11 mouse cellular contexts compared by ENCODE assay signal in the genomic region with DNA sequence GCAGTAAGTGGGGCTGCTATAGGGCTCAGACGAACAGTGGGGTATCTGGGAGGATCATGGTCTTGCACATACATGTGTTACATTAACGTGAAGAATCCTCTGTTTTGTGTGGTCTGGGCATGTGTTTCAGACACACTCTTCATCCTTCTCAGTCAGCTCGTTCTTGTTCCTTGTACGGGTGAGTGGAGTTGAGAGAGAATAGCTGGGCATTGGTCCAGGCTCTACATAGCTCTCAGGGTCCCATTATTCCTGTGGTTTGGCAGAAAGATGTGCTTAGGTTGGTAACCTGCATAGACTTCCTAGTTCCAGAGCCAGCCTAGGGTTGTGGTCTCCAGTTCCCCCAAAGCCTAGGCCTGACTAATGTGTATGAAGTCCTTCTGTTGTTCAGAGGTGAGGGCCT. TPM values are rescaled to one million over a fixed set of nuclear protein-coding genes. Genes with fewer than 3 reads are reported as not detected.
DNase-seq lines count a peak whose midpoint lies in the region; ATAC-seq and TF ChIP-seq lines count a peak whose summit lies in the region.
"Had no signal": no experiment of that assay in that cellular context is flagged by ENCODE, and none has a peak within 500 bp of the region (broad histone marks: within the 10 kb centered on the region; RNA-seq: fewer than 3 reads in every experiment).

No protein-coding gene starts in this region.

- WGBS in embryonic facial prominence, embryonic 10.5 days: 78% methylated on average over 4 of the region's 4 CpGs
- WGBS in forebrain, postnatal 0 days: 39% methylated on average over 4 of the region's 4 CpGs
- WGBS in midbrain, embryonic 13.5 days: 57% methylated on average over 4 of the region's 4 CpGs
- WGBS in stomach, postnatal 0 days: 57% methylated on average over 4 of the region's 4 CpGs

- peaks cover 19% of the 10 kb centered on the region for H3K27me3 ChIP-seq in embryonic facial prominence, embryonic 10.5 days (replicated peaks; ENCODE audit: low read depth, poor library complexity, severe bottlenecking)
- no peaks in the 10 kb centered on the region for H3K27me3 ChIP-seq in forebrain, postnatal 0 days (ENCODE audit: insufficient read depth, low read length)
- peaks cover 8% of the 10 kb centered on the region for H3K27me3 ChIP-seq in midbrain, embryonic 13.5 days
- no peaks in the 10 kb centered on the region for H3K27me3 ChIP-seq in stomach, postnatal 0 days (ENCODE audit: control insufficient read depth, insufficient read depth, low read length)

- H3K27ac ChIP-seq in embryonic facial prominence, embryonic 10.5 days (replicated peaks): peak overlapping the region; percentile 41; the same call in 1 of the 2 replicates
- H3K27ac ChIP-seq in forebrain, postnatal 0 days (ENCODE audit: low read depth, low read length): no peak overlapping the region; the same call in 1 of the 2 replicates
- H3K27ac ChIP-seq in midbrain, embryonic 13.5 days: peak overlapping the region; percentile 63
- H3K27ac ChIP-seq in stomach, postnatal 0 days (replicated peaks): no peak overlapping the region
- H3K27ac ChIP-seq: heart, embryonic 15.5 days had no signal

- TF ChIP-seq EP300 in stomach, postnatal 0 days (optimal IDR thresholded peaks at IDR 0.05): no peak

- H3K4me1 ChIP-seq in embryonic facial prominence, embryonic 10.5 days: peaks cover 15% of the 10 kb centered on the region
- no peaks in the 10 kb centered on the region for H3K4me1 ChIP-seq in forebrain, postnatal 0 days (ENCODE audit: insufficient read depth)
- H3K4me1 ChIP-seq in midbrain, embryonic 13.5 days (replicated peaks): peaks cover 10% of the 10 kb centered on the region
- H3K4me1 ChIP-seq in stomach, postnatal 0 days (replicated peaks; ENCODE audit: control insufficient read depth, insufficient read depth): no peaks in the 10 kb centered on the region
- H3K4me1 ChIP-seq: heart, embryonic 15.5 days had no signal

- no peak overlapping the region for H3K4me3 ChIP-seq in embryonic facial prominence, embryonic 10.5 days
- no peak overlapping the region for H3K4me3 ChIP-seq in forebrain, postnatal 0 days (ENCODE audit: low read depth, low read length)
- no peak overlapping the region for H3K4me3 ChIP-seq in midbrain, embryonic 13.5 days (replicated peaks)
- H3K4me3 ChIP-seq in stomach, postnatal 0 days (ENCODE audit: low read depth, low read length): no peak overlapping the region
- H3K4me3 ChIP-seq: heart, embryonic 15.5 days had no signal

- no peak for TF ChIP-seq CTCF in forebrain, postnatal 0 days (IDR thresholded peaks at IDR 0.05; ENCODE audit: low read depth)
- TF ChIP-seq CTCF in stomach, postnatal 0 days (IDR thresholded peaks at IDR 0.05; ENCODE audit: low read depth): no peak

- peak; percentile 16; the same call in 1 of the 2 replicates for ATAC-seq in forebrain, postnatal 0 days
- peak; percentile 5; the same call in 1 of the 2 replicates for ATAC-seq in midbrain, embryonic 13.5 days
- no peak for ATAC-seq in stomach, postnatal 0 days (ENCODE audit: low FRiP score, low TSS enrichment)
- ATAC-seq: intestine, postnatal 0 days had no signal

- no peaks in the 10 kb centered on the region for H3K36me3 ChIP-seq in embryonic facial prominence, embryonic 10.5 days (replicated peaks)
- H3K36me3 ChIP-seq in forebrain, postnatal 0 days (ENCODE audit: insufficient read depth): no peaks in the 10 kb centered on the region
- H3K36me3 ChIP-seq in midbrain, embryonic 13.5 days: no peaks in the 10 kb centered on the region
- H3K36me3 ChIP-seq in stomach, postnatal 0 days (ENCODE audit: control insufficient read depth, insufficient read depth, low read length): no peaks in the 10 kb centered on the region
- H3K36me3 ChIP-seq: heart, embryonic 15.5 days had no signal

- peak; percentile 16 for DNase-seq in kidney, adult 9 months
- no peak for DNase-seq in kidney, postnatal 4 days
- no peak for DNase-seq in embryonic facial prominence, embryonic 10.5 days (ENCODE audit: low spot score)
- DNase-seq in forebrain, postnatal 0 days: no peak
- DNase-seq in gastrocnemius, adult 18-20 months (ENCODE audit: low spot score): no peak
- no peak for DNase-seq in stomach, postnatal 0 days (ENCODE audit: low spot score)
- DNase-seq in urinary bladder, adult 18-20 months (ENCODE audit: low spot score in 2 of 2): no peak

- H3K4me2 ChIP-seq in forebrain, postnatal 0 days (ENCODE audit: low read depth): no peak overlapping the region
- H3K4me2 ChIP-seq in midbrain, embryonic 13.5 days (replicated peaks): peak overlapping the region; percentile 23
- no peak overlapping the region for H3K4me2 ChIP-seq in stomach, postnatal 0 days (replicated peaks; ENCODE audit: low read depth)
- H3K4me2 ChIP-seq: heart, embryonic 15.5 days; liver, embryonic 11.5 days had no signal

- no peaks in the 10 kb centered on the region for H3K9me3 ChIP-seq in embryonic facial prominence, embryonic 10.5 days
- no peaks in the 10 kb centered on the region for H3K9me3 ChIP-seq in forebrain, postnatal 0 days (ENCODE audit: low read length)
- no peaks in the 10 kb centered on the region for H3K9me3 ChIP-seq in midbrain, embryonic 13.5 days
- H3K9me3 ChIP-seq in stomach, postnatal 0 days (ENCODE audit: control insufficient read depth, low read length): no peaks in the 10 kb centered on the region
- H3K9me3 ChIP-seq: heart, embryonic 15.5 days had no signal

- H3K9ac ChIP-seq in forebrain, postnatal 0 days: no peak overlapping the region
- peak overlapping the region; percentile 48 for H3K9ac ChIP-seq in midbrain, embryonic 13.5 days (replicated peaks)
- H3K9ac ChIP-seq in stomach, postnatal 0 days (ENCODE audit: low read length): no peak overlapping the region
- H3K9ac ChIP-seq: heart, embryonic 15.5 days had no signal

RNA-seq across cellular contexts. Expression of a gene that starts 46.1 kb away (rescaled TPM):
- 21.5 and 23.5 TPM in 2 replicates for polyA plus RNA-seq in embryonic facial prominence, embryonic 10.5 days (2016; fragmentation: Nextera tagmentation; extraction: Ambion mirVana)
- total RNA-seq in forebrain, postnatal 0 days (2014; rRNA removed): 28.1 and 30.3 TPM in 2 replicates
- polyA plus RNA-seq in forebrain, postnatal 0 days (2015; fragmentation: Nextera tagmentation; extraction: Ambion mirVana): 20.2 and 21.3 TPM in 2 replicates
- polyA plus RNA-seq in midbrain, embryonic 13.5 days (2015; fragmentation: Nextera tagmentation; extraction: Ambion mirVana): 16.1 and 20.6 TPM in 2 replicates
- total RNA-seq in gastrocnemius, adult 18-20 months (2021): 10 to 100 TPM; 32.9 to 33.2 TPM
- 6.2 and 6.4 TPM in 2 replicates for polyA plus RNA-seq in stomach, postnatal 0 days (2015; fragmentation: Nextera tagmentation; extraction: Ambion mirVana)

RNA-seq across cellular contexts. Expression of a gene that starts 49.8 kb away (rescaled TPM):
- polyA plus RNA-seq in embryonic facial prominence, embryonic 10.5 days (2016; fragmentation: Nextera tagmentation; extraction: Ambion mirVana): 1.5 and 2.1 TPM in 2 replicates
- total RNA-seq in forebrain, postnatal 0 days (2014; rRNA removed): 27.8 and 29.3 TPM in 2 replicates
- 20.0 and 21.2 TPM in 2 replicates for polyA plus RNA-seq in forebrain, postnatal 0 days (2015; fragmentation: Nextera tagmentation; extraction: Ambion mirVana)
- 13.7 and 14.1 TPM in 2 replicates for polyA plus RNA-seq in midbrain, embryonic 13.5 days (2015; fragmentation: Nextera tagmentation; extraction: Ambion mirVana)
- total RNA-seq in gastrocnemius, adult 18-20 months (2021): not detected
- polyA plus RNA-seq in stomach, postnatal 0 days (2015; fragmentation: Nextera tagmentation; extraction: Ambion mirVana): 0.18 and 0.29 TPM in 2 replicates

Comparison
In these comparisons a context has a peak if more than half of its experiments do, and no peak if none do; other contexts are left out.
1. H3K27ac ChIP-seq: peak in embryonic facial prominence, embryonic 10.5 days (single experiment) and midbrain, embryonic 13.5 days (single experiment); none in forebrain, postnatal 0 days (single experiment) and stomach, postnatal 0 days (single experiment).